Mouse (Mus musculus): ENCODE data around the gene H13.

Gene H13

DNA sequence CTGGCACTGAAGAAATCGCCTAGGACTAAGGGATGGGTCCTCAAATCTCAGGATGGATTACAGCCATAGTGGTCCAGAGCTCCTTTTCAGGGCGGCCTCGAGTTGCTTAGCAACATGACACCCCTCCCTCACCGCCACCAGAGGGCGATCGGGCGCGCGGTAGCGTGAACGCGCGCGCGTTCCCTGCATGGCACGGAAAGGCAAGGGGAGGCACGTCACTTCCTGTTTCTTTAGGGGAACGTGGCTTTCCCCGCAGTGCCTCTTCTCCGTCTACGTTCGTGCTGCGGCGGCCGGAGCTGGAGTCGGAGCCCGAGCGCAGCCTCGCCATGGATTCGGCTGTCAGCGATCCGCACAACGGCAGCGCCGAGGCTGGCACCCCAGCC lies at the start of gene H13:
Gene H13, plus strand, starts transcription at position 206 of the 383 bp plus-strand sequence.
- DNase-seq, result peak; percentile 95 to 96

DNA sequence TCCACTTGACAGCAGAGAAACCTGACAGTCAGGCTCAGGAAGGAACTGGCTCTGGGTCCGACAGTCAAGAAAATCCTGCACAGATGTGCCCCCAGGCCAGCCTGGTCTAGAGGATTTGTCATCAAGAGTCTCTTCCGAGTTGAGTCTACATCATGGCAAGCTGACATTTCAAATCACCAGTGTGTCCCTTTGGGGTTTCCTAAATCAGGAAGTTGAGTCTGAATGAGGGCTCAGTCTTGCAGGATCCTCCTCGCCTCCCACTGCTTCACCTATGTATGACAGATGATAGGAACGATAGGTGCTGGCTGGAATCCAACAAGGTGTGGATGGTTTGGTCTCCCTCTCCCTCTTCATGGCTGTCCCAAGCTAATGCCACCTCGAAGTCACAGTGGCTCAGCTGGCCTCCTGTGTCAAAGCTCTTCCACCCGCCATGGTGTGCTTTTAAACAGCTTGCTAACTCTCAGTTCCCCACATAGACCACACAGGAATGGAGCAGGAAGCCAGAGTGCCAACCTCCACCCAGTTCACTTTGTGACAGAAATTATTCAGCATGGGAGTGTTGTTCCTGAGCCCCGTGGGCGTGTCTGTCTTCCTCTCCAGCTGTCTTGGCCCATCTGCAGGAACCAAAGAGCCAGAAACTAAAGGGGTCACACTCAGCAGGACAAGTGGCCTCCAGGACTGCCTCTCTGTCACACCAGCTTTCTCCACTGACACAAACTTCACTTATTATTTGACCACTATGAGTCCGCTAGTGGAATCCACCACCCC lies 48.7 kb upstream of the H13 start:
- DNase-seq, result no peak

DNA sequence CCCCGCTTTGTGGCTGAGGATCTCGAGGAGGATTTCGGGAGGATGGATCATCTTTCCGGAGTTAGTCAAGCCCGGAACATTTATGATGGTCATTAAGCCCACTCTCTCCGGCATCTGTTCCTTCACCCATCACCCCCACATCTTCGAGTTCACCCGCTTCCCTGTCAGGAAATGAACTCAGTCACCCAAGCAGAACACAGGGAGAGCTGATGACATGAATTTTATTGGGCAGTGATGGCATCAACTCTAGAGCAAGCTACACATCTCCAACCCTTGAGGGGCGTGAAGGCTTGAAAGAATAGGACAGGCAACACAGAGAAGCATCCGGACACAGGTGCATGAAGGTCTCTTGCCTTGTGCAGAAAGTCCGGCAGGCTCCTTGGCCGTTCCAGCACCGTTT lies 47.1 kb upstream of the H13 start:
- no peak for DNase-seq

DNA sequence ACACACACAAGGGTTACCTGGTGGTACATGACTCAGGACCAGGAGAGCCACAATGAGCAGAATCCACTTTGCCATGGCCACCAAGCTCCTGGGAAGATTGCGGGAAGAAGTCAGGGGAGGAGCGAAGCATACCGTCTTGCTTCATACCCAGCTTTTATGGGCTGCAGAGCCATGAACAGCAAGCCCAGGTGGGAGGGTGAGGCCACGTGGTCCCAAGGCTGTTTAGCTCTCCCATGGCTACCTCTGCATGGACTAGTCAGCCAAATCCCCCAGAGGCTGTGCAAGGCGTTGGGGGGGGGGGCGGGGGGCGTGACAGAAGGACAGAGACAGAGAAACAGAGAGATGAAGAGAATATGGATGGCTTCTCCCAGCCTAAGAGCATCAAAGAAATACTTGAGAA lies 46.3 kb upstream of the H13 start, which contains the start of gene Defb25:
Gene Defb25, minus strand, starts transcription at position 101 of the 400 bp plus-strand sequence.
- DNase-seq, result no peak

DNA sequence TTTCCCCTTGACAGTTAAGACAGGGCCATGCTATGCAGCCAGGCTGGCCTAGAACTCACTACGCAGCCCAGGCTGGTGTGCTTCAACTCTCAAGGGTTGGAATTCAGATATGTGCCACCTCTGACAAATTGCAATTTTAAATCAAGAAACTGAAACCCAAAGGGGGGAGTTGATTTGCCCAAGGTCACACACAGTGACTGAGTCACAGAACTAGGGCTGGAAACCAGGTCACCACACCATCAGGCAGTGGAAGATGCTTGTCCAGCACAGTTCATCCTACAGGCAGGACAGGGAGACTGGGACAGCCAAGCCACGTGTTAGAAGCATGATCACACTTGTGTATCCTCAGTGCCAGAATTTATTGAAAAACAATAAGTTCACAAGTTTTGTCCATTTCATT lies 44.7 kb upstream of the H13 start:
- no peak for DNase-seq

DNA sequence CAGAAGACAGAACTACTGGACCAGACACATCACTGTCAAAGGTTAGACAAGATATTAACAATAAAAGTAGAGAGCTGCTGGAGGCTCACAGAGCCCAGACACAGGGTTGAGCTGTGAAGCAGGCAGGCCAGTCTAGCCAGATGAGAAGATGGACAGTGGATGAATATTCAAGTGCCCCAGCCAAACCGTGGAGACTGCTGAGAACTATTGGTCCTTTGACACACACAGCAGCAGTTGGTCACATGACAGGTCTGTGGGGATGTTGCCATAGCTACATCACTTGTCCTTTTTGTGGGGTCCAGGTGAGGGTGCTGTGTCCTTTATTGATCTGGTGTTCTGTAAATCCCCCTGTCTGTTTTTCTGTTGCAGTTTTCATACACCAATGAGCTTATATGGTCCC lies 44.0 kb upstream of the H13 start:
- DNase-seq, result no peak

DNA sequence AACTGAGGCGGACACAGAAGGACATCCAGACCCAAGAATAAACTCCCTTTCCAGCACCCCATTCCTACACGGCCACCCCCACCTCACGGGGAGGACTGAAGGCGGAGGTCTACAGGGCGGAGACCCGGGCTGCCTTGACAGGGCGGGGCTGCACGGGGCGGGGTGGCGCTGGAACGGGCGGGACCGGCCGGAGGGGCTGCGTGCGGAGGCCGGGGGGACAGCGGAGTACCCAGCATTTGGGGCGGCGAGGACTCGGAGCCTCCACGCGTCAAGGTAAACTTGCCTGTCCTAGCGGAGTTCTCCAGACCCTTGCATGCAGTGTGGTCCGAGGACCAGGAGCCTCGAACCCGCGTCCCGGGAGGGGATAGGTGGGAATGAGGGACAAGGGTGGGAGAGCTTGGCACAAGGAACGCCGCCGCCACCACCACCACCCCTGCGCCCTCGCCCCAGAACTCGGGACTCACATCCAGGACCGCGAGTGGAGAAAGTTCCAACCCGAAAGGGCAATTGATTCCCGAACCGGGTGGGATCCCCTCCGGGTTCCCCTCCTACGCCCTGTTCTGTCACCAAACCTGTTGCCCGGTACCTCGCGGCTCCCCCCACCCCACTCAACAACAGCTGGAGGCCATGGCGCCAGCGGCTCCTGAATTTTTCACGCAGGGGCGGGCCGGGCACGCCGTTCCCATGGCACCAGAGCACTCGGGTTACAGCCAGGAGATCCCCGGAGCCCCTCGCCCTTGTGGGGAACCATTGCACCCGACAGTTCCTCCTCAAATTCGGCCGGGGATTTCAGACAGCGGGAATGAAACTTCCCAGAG lies 42.3 kb upstream of the H13 start, which contains the start of gene Rem1:
Gene Rem1, plus strand, starts transcription at position 178 of the 818 bp plus-strand sequence.
- DNase-seq, result no peak

DNA sequence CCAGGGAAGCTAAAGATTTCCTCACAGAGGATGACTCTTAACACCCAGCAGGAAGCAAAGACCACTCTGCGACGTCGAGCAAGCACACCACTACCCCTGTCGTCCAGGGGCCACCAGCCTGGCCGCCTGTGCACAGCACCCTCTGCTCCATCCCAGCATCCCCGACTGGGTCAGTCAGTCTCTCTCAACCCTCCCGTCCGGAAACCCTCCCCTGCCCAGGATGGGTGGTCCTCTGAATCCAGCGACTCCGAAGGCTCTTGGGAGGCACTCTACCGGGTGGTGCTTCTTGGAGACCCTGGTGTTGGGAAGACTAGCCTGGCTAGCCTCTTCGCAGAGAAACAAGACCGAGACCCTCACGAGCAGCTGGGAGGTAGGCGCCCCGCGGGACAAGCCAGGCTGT lies 41.2 kb upstream of the H13 start:
- DNase-seq, result no peak

DNA sequence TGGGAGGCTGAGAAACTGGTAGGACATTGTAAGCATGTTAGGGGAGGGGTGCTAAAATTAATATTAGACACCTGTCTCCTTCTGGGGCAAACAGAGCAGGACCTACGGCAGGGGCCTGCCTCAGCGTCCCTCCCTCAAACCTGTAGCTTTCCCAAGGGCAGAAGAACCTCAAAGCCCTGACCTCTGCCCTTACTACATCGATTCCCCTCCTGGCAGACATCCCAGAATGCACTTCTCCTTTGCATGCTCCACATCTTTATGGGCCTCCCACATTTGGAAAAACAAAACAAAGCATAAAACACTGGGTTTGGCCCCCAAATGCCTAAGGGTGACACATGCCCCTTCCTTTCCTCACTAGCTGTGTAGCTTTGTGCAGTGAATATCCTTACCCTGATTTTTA lies 40.0 kb upstream of the H13 start:
- DNase-seq, result no peak

DNA sequence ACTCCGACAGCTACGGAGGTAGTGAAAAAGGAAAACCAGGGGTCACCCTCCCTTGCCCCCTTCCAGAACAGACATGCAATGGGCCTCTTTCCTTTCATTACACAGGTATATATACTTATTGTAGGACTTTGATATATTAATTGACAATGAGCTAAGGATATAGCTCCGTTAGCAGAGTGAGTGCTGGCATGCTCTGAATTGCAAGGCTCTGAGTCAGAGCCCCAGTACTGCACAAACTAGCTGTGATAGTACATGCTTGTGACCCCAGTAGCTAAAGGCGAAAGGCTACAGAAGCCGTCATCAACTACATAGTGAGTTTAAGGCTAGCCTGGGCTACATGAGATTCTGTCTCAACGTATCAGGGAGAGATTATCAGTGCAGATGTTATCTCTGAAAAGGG lies 39.4 kb upstream of the H13 start:
- DNase-seq, result no peak

DNA sequence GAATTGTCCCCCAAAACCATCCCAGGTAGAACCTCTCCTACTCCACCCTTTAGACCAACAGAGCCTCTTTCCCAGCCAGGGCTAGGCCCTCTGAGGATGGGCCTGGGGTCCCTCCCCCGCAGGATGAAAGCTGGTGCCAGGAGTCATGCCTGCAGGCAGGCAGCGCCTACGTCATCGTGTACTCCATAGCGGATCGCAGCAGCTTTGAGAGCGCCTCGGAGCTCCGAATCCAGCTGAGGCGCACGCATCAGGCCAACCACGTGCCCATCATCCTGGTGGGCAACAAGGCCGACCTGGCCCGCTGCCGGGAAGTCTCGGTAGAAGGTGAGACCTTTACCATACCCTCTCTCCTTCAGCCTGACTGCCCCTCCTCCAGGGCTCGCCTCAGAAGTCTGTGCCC lies 35.9 kb upstream of the H13 start:
- DNase-seq, result peak in 1 of 2 experiments; percentile 14

DNA sequence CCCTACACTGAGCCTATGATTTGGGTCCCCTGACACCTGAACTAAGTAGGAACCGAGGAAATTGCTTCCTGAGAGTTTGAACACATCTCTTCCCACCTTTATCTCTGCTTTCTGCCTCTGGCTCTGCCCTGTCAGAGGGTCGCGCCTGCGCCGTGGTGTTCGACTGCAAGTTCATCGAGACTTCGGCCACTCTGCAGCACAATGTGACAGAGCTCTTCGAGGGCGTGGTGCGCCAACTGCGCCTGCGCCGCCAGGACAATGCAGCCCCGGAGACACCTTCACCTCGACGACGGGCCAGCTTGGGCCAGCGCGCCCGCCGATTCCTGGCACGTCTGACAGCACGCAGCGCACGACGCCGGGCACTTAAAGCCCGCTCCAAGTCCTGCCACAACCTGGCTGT lies 35.0 kb upstream of the H13 start:
- DNase-seq, result no peak

DNA sequence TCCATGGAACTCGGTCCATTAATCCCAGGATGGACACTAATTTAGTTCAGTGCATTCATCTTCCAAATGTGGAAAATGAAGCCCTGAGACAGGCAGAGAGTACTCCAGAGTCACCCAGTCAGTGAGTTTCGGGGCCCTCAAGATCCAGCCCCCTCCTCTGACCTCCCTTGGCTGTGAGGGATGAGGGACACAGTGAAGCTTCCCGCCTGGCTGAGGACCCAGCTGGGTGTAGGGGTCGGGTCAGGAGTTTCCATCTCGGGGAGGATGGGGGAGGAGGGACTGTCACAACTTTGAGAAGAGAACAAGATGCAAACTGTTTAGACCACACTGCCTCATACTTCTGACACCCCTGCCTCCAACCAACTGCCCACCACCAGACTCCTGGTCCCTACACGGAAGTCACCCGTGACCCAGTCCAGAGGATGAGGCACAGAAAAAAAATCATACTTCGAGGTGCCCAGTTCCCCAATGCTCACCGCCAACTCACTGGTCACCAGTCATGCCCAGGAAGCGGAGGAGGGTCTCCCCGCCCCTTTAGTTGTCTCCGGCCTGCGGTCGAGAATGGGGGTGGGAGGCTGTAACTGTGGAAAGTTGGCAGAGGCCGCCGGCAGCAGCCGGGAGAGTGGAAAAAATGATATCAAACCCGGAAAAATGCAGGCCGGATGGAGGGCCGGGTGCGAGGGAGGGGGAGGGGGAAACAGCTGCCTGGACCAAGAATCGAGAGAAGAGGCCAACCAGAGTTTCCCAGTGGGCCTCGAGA lies 32.8 kb upstream of the H13 start:
- peak in 1 of 2 experiments; percentile 22 for DNase-seq

DNA sequence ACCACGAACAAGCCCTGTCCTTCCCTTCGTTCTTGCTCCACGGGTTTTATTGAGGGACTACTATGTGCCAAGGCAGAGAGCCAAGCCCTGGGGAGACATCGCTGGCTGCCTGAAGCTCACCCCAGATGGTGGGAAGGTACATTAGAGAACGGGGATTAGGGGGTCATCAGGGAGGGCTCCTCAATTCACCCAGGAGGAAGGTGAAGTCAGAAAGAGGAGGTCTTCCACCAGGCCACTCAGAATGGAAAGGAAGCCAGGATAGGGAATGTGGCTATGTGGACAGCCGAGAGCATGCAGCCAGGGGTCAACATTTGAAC lies 32.3 kb upstream of the H13 start:
- DNase-seq, result peak; percentile 33 to 36

DNA sequence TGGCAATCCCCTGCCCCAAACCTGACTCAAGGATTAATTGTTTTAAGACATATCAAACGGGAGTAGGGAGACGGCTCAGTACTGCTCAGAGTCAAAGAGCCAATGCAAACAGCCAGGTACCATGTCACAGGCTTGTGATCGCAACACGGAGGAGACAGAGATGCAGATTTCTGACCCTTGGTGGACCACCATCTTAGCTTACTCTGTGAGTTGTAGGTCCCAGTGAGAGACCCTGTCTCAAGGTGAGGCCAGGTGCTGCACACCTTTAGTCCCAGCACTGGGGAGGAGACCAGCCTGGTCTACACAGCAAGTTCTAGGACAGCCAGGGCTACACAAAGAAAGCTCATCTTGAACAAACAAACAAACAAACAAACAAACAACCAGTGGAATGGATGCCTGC lies 31.9 kb upstream of the H13 start:
- no peak for DNase-seq

DNA sequence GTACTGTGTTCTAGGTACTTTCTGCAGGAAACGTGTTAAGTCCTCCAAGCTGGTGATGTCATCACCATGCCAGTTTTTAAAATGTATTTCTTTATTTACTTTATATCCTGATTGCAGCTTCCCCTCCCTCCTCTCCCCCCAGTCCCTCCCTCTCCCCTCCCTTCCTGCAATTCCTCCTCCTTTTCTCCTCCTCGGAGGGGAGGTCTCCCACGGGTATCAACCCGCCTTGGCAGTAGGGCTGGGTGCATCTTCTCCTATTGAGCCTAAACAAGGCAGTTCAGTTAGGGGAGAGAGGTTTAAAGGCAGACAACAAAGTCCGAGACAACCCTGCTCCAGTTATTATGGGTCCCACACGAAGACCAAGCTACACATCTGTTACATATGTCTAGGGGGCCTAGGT lies 30.4 kb upstream of the H13 start:
- no peak for DNase-seq

DNA sequence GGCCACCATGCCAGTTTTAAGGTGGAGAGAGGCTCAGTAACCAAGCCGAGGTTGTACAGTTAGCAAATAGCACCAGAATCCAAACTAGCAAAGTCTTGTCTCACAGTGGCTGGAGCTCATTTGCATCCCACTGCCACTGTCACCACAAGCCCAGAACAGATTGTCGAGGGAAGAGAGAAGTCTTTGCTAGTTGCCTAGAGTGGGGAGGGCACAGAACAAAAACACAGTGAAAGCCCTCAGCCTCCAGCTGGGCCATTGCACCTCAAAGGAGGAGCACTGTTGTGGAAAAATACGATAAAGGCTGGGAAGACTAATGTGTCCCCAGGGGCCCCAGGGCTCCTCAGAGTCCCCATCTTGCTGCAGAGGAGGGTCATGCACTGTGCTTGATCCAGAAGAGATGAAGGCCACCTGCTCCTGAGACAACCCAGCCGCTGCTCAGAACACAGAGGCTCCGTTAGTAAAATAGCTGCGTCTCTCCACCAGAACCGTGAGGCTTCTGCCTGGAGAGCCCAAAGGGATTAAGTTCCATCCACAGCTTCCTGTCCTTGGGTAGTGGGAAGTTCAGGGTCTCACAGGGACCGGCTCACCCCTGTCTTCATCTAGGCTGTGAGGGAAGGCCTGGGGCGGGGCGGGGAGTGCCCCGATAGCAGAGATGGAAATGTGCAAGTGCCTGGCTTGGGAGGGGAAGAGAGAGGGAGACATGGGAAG lies 29.7 kb upstream of the H13 start:
- DNase-seq, result no peak

DNA sequence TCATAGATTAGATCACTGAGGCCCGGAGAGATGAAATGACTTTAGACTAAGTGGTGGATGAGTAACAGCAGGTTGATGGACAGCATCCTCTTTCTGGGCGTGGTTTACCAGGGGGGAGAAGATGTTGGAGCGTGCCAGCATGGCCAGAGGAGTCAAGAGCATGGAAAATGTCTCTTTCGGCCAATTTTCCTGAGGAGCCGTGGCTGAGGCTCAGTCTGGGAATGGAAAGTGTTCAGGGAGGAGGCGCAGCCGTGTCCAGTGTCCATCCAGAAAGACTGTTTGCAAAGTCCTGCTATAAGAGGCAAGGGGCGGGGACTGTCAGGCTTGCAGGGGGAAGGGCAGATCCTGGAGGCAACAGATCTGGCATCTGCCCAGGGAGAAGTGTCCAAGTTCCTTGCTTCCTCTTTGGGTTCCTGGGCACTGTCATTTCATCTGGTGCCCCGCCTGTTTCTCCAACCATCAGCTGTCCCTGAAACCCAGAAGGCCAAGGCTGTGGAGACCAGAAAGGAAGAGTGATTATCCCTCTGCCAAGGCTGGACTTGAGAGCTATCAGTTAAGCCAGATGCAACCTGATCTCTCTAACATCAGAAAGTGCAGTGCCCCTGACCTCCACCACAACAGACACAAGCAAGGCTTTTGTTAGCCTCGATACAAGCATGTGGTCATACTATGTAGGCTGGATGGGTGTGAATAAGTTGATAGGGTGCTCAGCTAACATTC lies 16.2 kb upstream of the H13 start:
- peak; percentile 30 to 50 for DNase-seq

DNA sequence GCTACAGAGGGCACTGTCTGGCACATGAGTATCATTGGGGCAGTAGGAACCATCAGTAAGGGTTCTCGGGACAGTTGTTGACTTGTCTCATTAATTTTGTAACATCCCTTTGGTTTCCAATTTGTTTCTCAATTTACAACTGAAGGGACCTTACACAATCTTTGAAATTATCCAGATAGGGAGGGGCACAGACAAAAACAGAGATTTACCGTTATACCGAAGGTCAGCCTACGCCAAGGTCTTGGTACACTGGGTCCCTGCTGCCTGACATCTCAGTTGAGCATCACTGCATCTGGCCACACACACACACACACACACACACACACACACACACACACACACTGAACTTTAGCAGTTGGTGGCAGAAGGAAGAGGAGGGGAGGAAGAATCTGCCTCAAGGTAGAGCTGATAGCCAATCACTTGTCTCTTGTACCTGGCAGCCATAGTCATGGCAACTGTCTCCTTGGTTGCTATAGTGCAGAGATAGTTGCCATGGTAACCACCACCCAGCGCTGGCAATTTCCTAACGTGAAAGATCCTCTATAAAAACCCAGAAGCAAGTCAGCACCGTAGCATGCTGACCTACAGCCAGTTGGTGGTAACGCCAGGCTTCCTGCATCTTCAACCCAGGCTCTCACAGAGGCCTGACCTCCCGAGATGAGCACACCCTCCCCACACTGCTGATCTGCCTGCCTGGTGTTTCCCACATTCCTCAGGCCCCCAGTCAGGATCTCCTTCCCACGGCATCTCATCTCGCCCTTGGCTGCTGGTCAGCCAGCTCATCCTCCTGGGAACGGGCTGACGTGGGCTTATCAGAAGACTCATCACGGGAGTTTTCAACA lies 15.2 kb upstream of the H13 start:
- peak; percentile 51 to 57 for DNase-seq

DNA sequence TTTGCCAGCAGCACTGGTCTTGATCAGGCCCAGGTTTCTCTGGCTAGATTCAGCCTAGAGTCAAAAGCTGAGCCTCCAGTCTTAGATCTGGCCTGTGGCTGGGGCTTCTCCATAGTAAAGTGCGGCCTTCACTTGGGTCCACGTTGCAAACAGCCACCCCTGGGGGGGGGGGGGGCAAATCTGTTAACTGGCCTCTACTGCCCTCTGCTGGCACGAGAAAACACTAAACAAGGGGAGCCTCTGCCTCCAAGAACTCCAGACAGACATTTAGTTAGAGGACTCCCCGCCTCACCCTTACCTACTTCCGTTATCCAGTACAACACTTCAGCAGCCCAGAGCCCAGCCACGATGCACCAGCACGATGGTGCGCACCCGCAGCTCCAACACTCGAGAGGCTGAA lies 11.9 kb upstream of the H13 start:
- DNase-seq, result peak in 1 of 2 experiments; percentile 48

DNA sequence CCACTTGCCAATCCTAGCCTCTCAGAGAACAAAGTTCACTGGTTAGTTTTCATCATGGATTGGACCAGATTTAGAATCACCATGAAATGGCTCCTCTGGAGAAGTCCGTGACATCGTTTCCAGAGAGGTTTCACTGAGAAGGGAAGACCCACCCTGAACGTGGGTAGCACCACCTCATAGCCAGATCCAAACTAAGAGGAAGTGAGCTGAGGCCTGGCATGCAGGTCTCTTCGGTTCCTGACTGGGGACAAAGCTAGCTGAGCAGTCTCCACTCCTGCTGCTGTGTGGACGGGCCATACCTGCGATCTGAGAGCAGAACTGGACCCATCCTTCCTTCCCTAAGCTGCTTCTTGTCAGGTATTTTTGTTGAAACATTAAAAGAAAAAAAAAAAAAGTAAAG lies 8.1 kb upstream of the H13 start:
- no peak for DNase-seq
